Mouse (Mus musculus): Measurements from ENCODE around the gene Creg1.

Creg1 gene

DNA sequence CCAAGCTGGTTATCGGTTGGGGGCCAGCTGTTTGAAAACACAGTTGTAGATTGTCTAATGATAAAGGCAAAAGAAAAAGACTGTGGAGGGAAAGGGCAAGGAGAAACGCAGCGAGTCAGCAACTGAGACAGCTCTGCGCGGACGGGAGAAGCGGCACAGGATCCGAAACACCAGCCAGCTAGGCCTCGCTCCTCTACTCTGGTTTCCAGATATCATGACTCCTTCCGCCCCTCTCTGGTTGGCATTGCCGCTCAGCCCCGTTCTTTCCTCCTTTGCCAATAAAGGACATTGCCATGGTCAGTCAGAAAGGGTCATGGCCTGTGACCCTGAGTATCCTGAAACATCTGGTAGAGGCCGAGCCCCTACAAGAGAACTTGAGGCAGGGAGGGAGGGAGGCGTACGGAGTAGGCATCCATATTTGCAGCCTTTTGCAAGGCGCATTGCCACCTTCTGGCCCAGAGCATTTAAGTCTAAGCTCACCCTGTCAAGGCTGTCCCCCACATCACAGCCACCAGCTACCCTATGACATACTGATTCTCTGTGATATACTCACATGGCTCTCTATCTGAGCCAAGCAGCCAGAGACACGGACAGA is 25.6 kb downstream of the Creg1 start:
- DNase-seq (ENCODE audit: low spot score), result no peak

GRCm38 (mm10) chr1:165789963-165790362 is 26.4 kb downstream of the Creg1 start:
- DNase-seq (ENCODE audit: low spot score), result no peak

DNA sequence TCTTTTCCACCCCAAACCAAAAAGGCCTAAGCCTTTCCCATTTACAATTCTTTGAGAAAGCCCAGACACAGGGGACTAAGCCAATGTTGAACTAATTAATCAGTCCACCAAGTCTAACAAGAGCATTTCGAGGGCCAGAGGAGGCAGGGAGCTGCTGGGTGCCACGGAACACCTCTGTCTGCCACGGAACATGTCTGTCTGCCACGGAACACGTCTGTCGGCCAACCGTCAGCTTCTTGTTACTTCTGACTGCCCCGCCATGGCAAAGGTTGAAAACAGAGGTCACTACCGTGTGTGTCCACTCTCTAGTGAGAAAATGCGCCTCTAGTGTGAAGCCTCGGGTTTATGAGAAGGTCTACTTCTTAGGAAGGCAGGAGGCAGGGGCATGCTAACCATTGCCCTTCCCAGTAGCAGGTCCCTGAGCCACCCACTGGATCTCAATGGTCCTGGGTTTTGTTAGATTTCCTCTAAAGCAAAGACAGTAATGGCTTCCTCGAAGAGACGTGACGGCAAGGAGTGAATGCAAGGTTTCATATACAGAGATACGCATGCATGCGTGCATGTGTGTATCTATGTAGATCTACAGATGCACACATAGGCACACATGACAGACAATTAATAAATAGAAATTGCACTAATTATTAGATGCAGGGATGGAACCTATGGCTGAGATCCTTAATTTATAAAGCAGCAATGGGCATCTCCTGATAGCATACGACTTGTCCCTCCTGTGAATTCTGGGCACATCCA is 27.1 kb downstream of the Creg1 start:
- no peak for DNase-seq (ENCODE audit: low spot score)

DNA sequence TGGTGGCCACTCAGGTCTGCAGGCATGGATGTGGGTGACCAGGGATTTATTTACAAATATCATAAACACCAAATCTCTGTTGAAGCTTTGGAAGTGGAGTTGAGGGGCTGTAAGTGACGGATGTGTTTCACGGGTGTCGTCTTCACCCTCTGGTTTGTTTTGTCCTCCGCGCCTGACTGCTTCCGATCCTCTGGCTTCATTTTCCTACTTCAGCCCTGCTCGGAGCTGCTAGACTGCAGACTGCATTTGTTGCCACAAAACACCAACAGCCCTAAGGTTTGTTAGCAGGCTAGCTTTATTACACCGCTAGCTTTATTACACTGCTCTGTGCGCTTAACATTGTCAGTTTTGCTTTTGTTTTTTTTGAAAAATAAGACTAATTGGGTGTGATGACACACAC is 27.9 kb downstream of the Creg1 start:
- DNase-seq (ENCODE audit: low spot score), result no peak

- DNase-seq (ENCODE audit: low spot score), result no peak
Observed at GRCm38 (mm10) chr1:165801709-165802310, 38.3 kb downstream of the Creg1 start.

- no peak for DNase-seq (ENCODE audit: low spot score)
Observed at GRCm38 (mm10) chr1:165803107-165803506, 39.6 kb downstream of the Creg1 start.

- DNase-seq (ENCODE audit: low spot score), result no peak
Observed at GRCm38 (mm10) chr1:165804133-165804532, 40.6 kb downstream of the Creg1 start.

DNA sequence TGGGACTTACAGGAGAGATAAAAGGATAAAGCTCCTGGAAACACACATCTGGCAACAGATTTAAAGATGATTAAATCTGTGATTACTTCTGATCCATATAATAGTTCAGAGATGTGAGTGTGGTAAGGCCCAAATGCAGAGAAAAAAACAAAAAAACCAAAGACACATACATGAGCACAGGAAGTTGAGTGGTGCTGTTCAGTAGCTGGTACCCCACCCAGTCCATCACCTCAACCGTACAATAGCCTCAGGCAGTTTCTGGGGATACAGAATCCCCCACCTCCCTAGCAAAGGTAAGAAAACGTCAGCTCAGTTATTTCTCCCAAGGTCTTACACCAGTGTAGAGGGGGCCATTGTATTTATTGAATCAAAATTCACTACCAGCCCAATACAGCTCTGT is 47.1 kb downstream of the Creg1 start:
- no peak for DNase-seq (ENCODE audit: low spot score)

- no peak for DNase-seq (ENCODE audit: low spot score)
Observed at GRCm38 (mm10) chr1:165811170-165811569, 47.6 kb downstream of the Creg1 start.

- no peak for DNase-seq (ENCODE audit: low spot score)
Observed at GRCm38 (mm10) chr1:165812775-165813174, 49.2 kb downstream of the Creg1 start.

DNA sequence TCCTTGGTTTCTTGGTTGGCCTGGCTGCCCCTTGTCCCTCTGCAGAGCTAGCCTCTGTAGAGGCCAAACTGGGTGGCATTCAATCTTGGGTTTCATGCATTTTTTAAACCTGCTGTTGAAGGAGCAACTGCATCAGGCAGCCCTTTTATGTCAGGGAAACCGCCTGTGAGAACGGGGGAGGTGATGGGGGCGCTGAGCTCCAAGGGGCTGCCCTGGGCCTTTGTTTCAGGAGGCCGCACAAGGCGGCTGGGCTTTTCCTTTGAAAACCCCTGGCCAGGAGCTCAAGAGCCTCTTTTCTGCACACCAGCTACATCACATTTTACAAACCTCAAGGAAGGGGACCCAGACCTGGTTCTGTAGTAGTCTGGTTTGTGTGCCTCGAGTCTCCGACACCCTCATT is 50.6 kb downstream of the Creg1 start:
- peak; percentile 82 for DNase-seq (ENCODE audit: low spot score)

- peak; percentile 68 for DNase-seq (ENCODE audit: low spot score)
Observed at GRCm38 (mm10) chr1:165814521-165815278, 51.2 kb downstream of the Creg1 start.

DNA sequence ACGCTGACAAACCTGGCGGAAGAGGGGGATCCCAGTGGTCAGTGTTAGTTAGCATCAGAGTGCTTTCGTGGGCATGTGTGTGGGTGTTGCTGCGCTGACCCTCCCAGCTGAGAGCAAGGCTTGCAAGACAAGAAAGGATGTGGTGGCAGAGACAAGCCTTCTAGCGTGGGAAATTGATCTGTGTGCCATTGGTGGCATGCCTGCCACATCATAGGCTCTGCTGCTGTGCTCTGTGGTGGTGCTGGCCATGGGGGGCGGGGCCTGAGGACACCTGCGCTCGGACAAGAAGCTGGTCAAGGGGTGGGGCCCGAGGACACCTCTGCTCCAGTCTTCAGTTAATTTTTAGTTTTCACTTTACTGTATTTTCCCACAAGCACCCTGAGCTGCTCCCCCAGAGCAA is 52.8 kb downstream of the Creg1 start:
- no peak for DNase-seq (ENCODE audit: low spot score)

DNA sequence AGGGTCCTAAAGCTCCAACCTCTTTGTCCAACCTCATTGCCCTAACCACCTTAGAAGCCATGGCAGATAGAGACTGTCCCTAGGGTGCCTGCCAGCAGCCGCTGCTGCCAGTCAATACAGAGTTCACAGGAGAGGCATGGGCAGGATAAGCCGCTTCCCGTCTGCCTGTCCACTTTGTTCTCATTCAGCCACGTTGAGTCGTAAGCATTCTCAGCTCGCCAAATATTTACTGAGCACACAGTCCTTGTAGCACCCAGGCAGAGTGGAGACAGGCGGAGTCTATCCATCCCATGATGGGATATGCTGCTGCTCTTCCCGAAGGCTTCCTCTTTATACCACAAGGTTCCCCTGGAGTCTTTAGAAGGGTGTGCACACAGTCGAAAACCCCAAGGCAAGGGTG is 53.7 kb downstream of the Creg1 start:
- DNase-seq (ENCODE audit: low spot score), result no peak

- peak; percentile 65 for DNase-seq (ENCODE audit: low spot score)
Observed at GRCm38 (mm10) chr1:165818145-165818860, 54.8 kb downstream of the Creg1 start.

- no peak for DNase-seq (ENCODE audit: low spot score)
Observed at GRCm38 (mm10) chr1:165819147-165819546, 55.6 kb downstream of the Creg1 start.

DNA sequence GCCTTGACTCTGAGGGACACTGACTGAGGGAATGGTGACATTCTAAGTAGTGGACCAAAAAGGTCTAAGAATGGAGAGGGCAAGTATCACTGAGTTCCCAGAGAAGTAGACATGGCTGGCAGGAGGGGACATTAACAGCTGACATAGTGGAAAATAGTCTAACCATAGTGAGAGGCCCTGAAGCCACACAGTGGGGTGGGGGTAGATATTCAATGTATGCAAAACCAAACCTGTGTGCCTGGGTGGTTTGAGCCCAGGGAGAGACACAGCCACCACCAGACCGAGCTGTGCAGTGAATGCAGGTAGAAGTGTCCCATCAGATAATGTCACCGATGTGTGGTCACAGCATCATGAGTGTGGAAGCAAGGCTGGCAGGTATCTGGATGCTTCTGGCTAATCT is 58.5 kb downstream of the Creg1 start:
- no peak for DNase-seq (ENCODE audit: low spot score)

Measured in embryo, embryonic 10.5 days (tissue).